28 mouse cellular contexts compared by ENCODE assay signal in the genomic region with DNA sequence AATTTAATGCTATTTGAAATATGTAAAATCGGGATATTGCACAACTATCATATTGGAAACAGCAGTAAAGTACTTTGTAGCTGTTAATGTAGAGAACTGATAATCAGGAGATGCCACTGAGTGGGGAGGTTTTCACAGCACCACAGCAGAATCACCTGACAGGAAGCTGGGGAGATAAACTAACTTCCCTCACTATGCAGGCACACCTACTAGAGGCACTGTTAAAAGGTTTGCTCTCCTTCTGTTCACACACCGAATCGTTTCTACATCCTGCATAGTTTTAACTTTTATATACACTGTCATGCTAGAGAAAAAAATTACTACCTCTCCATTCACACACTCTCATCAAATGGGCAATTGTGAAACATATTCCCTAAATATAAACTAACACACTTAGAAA. TPM values are rescaled to one million over a fixed set of nuclear protein-coding genes. Genes with fewer than 3 reads are reported as not detected.
DNase-seq lines count a peak whose midpoint lies in the region; ATAC-seq and TF ChIP-seq lines count a peak whose summit lies in the region.
"Had no signal": no experiment of that assay in that cellular context is flagged by ENCODE, and none has a peak within 500 bp of the region (broad histone marks: within the 10 kb centered on the region; RNA-seq: fewer than 3 reads in every experiment).

No protein-coding gene starts in this region.

- no peak overlapping the region for H3K27ac ChIP-seq in hindbrain, postnatal 0 days
- H3K27ac ChIP-seq: embryonic facial prominence, embryonic 13.5 days; forebrain, embryonic 12.5 days; heart, embryonic 15.5 days; hindbrain, embryonic 13.5 days; intestine, embryonic 15.5 days; limb, embryonic 12.5 days; midbrain, embryonic 13.5 days; neural tube, embryonic 12.5 days had no signal

- H3K27me3 ChIP-seq in G1E (ENCODE audit: insufficient read depth, low read length) = no peaks in the 10 kb centered on the region
- no peaks in the 10 kb centered on the region for H3K27me3 ChIP-seq in hindbrain, postnatal 0 days (ENCODE audit: insufficient read depth, low read length)
- H3K27me3 ChIP-seq: embryonic facial prominence, embryonic 13.5 days; forebrain, embryonic 12.5 days; heart, embryonic 15.5 days; hindbrain, embryonic 13.5 days; intestine, embryonic 15.5 days; limb, embryonic 12.5 days; midbrain, embryonic 13.5 days; neural tube, embryonic 12.5 days had no signal

- H3K4me2 ChIP-seq in hindbrain, postnatal 0 days (ENCODE audit: low read depth, low read length) = no peak overlapping the region
- H3K4me2 ChIP-seq: embryonic facial prominence, embryonic 13.5 days; forebrain, embryonic 12.5 days; heart, embryonic 15.5 days; hindbrain, embryonic 13.5 days; intestine, embryonic 15.5 days; limb, embryonic 12.5 days; midbrain, embryonic 13.5 days; neural tube, embryonic 12.5 days had no signal

- peaks cover 7% of the 10 kb centered on the region for H3K4me1 ChIP-seq in G1E (ENCODE audit: insufficient read depth, low read depth, low read length)
- no peaks in the 10 kb centered on the region for H3K4me1 ChIP-seq in hindbrain, postnatal 0 days (ENCODE audit: insufficient read depth, low read length)
- H3K4me1 ChIP-seq: forebrain, embryonic 12.5 days; heart, embryonic 15.5 days; hindbrain, embryonic 13.5 days; intestine, embryonic 15.5 days; limb, embryonic 12.5 days; midbrain, embryonic 13.5 days; neural tube, embryonic 12.5 days had no signal

- no peak for TF ChIP-seq CTCF in G1E (IDR thresholded peaks at IDR 0.05; ENCODE audit: low read depth, low read length)
- no peak for TF ChIP-seq CTCF in hindbrain, postnatal 0 days (IDR thresholded peaks at IDR 0.05; ENCODE audit: low read depth)

- 92% methylated on average over 3 of the region's 3 CpGs for WGBS in hindbrain, postnatal 0 days

- no peaks in the 10 kb centered on the region for H3K9me3 ChIP-seq in G1E (replicated peaks)
- H3K9me3 ChIP-seq in hindbrain, postnatal 0 days (ENCODE audit: low read length) = no peaks in the 10 kb centered on the region
- H3K9me3 ChIP-seq: embryonic facial prominence, embryonic 13.5 days; forebrain, embryonic 12.5 days; heart, embryonic 15.5 days; hindbrain, embryonic 13.5 days; intestine, embryonic 15.5 days; limb, embryonic 12.5 days; midbrain, embryonic 13.5 days; neural tube, embryonic 12.5 days had no signal

- peak; percentile 32 for DNase-seq in CD4-positive helper T cell, adult 2 months (ENCODE audit: low read depth, low spot score)
- DNase-seq in G1E (ENCODE audit: low spot score) = peak; percentile 8
- no peak for DNase-seq in hindbrain, postnatal 0 days (ENCODE audit: low spot score)
- no peak for DNase-seq in adrenal gland, postnatal 4 days (ENCODE audit: low spot score in 2 of 2)
- DNase-seq in kidney, postnatal 14 days = no peak
- DNase-seq: adrenal gland, postnatal 10 days; cerebellum, adult 9-11 months; heart, postnatal 36 days; kidney, adult 9 months; kidney, postnatal 4 days; lung, postnatal 10 days; right cerebral cortex, postnatal 25 days; spleen, adult 18-20 months; thymus, postnatal 25 days had no signal

- ATAC-seq in G1E (ENCODE audit: extremely low read depth, insufficient number of reproducible peaks, low FRiP score, poor library complexity, severe bottlenecking) = peak; percentile 76
- ATAC-seq in common myeloid progenitor, adult 5-6 weeks (replicated peaks; ENCODE audit: low read depth, poor library complexity, severe bottlenecking) = peak; percentile 69
- peak; percentile 98 for ATAC-seq in megakaryocyte progenitor cell, adult 5-6 weeks (replicated peaks; ENCODE audit: poor library complexity)
- ATAC-seq in hindbrain, postnatal 0 days = no peak
- ATAC-seq: intestine, embryonic 15.5 days; midbrain, embryonic 13.5 days had no signal

- H3K4me3 ChIP-seq in G1E (ENCODE audit: low read depth, low read length) = no peak overlapping the region
- no peak overlapping the region for H3K4me3 ChIP-seq in hindbrain, postnatal 0 days (ENCODE audit: low read length)
- H3K4me3 ChIP-seq: embryonic facial prominence, embryonic 13.5 days; erythroblast, embryonic 14.5 days; forebrain, embryonic 12.5 days; heart, embryonic 15.5 days; hindbrain, embryonic 13.5 days; intestine, embryonic 15.5 days; limb, embryonic 12.5 days; midbrain, embryonic 13.5 days; neural tube, embryonic 12.5 days had no signal

- H3K9ac ChIP-seq in hindbrain, postnatal 0 days (replicated peaks; ENCODE audit: low read length) = no peak overlapping the region
- H3K9ac ChIP-seq: embryonic facial prominence, embryonic 13.5 days; forebrain, embryonic 12.5 days; heart, embryonic 15.5 days; hindbrain, embryonic 13.5 days; intestine, embryonic 15.5 days; limb, embryonic 12.5 days; midbrain, embryonic 13.5 days; neural tube, embryonic 12.5 days had no signal

- peaks cover 70% of the 10 kb centered on the region for H3K36me3 ChIP-seq in G1E (replicated peaks)
- no peaks in the 10 kb centered on the region for H3K36me3 ChIP-seq in hindbrain, postnatal 0 days (ENCODE audit: insufficient read depth, low read length)
- H3K36me3 ChIP-seq: forebrain, embryonic 12.5 days; heart, embryonic 15.5 days; intestine, embryonic 15.5 days; neural tube, embryonic 12.5 days had no signal

RNA-seq across cellular contexts. Expression of a gene that starts 21.2 kb away (rescaled TPM):
- total RNA-seq in G1E (2014; fragmentation: Nextera tagmentation) = 16.5 and 30.3 TPM in 2 replicates
- 38.3 and 45.9 TPM in 2 replicates for total RNA-seq in G1E (2017)
- polyA plus RNA-seq in G1E (2012) = 14.7 and 15.6 TPM in 2 replicates
- 15.3 and 35.2 TPM in 2 replicates for total RNA-seq in common myeloid progenitor, adult 5-6 weeks (2017)
- total RNA-seq in megakaryocyte progenitor cell, adult 5-6 weeks (2015) = 44.3 and 56.4 TPM in 2 replicates
- 24.8 and 29.7 TPM in 2 replicates for total RNA-seq in megakaryocyte progenitor cell, adult 5-6 weeks (2017)
- 30.6 and 40.6 TPM in 2 replicates for total RNA-seq in hindbrain, postnatal 0 days (2014; rRNA removed)
- polyA plus RNA-seq in hindbrain, postnatal 0 days (2015; fragmentation: Nextera tagmentation; extraction: Ambion mirVana) = 39.7 and 44.6 TPM in 2 replicates
- 10 to 100 TPM; 40.6 to 41.3 TPM for total RNA-seq in adrenal gland, postnatal 4 days (2021)

RNA-seq across cellular contexts. Expression of a gene that starts 35.0 kb away (rescaled TPM):
- total RNA-seq in G1E (2014; fragmentation: Nextera tagmentation) = not detected in 2 replicates
- 0.22 TPM in 1 of 2 replicates, not detected in the other for total RNA-seq in G1E (2017)
- polyA plus RNA-seq in G1E (2012) = 0.03 TPM in 1 of 2 replicates, not detected in the other
- total RNA-seq in common myeloid progenitor, adult 5-6 weeks (2017) = 5.8 and 7.0 TPM in 2 replicates
- 0.22 and 1.1 TPM in 2 replicates for total RNA-seq in megakaryocyte progenitor cell, adult 5-6 weeks (2015)
- 0.68 TPM in 1 of 2 replicates, not detected in the other for total RNA-seq in megakaryocyte progenitor cell, adult 5-6 weeks (2017)
- 4.3 and 4.5 TPM in 2 replicates for total RNA-seq in hindbrain, postnatal 0 days (2014; rRNA removed)
- 2.9 and 3.5 TPM in 2 replicates for polyA plus RNA-seq in hindbrain, postnatal 0 days (2015; fragmentation: Nextera tagmentation; extraction: Ambion mirVana)
- total RNA-seq in adrenal gland, postnatal 4 days (2021) = 10 to 100 TPM; 21.2 to 21.6 TPM
- total RNA-seq: heart, adult 8-10 months; heart, postnatal 36 days had no signal
- polyA plus RNA-seq: C2C12; testis, adult 2 months had no signal

RNA-seq across cellular contexts. Expression of a gene that starts 48.0 kb away (rescaled TPM):
- total RNA-seq in G1E (2014; fragmentation: Nextera tagmentation) = 0.24 and 1.3 TPM in 2 replicates
- 1.3 and 1.4 TPM in 2 replicates for total RNA-seq in G1E (2017)
- polyA plus RNA-seq in G1E (2012) = 0.13 and 0.18 TPM in 2 replicates
- 19.0 and 22.0 TPM in 2 replicates for total RNA-seq in common myeloid progenitor, adult 5-6 weeks (2017)
- total RNA-seq in megakaryocyte progenitor cell, adult 5-6 weeks (2015) = 15.4 and 16.5 TPM in 2 replicates
- total RNA-seq in megakaryocyte progenitor cell, adult 5-6 weeks (2017) = 16.0 and 17.9 TPM in 2 replicates
- total RNA-seq in hindbrain, postnatal 0 days (2014; rRNA removed) = 4.6 and 5.5 TPM in 2 replicates
- polyA plus RNA-seq in hindbrain, postnatal 0 days (2015; fragmentation: Nextera tagmentation; extraction: Ambion mirVana) = 0.91 and 1.4 TPM in 2 replicates
- total RNA-seq in adrenal gland, postnatal 4 days (2021) = 10 to 100 TPM; 24.0 to 29.3 TPM
- polyA plus RNA-seq: erythroblast, embryonic 14.5 days had no signal

Comparison
In these comparisons a context has a peak if more than half of its experiments do, and no peak if none do; other contexts are left out.
1. DNase-seq: peak in CD4-positive helper T cell, adult 2 months (single experiment) and G1E (single experiment); none in hindbrain, postnatal 0 days (single experiment), adrenal gland, postnatal 4 days (0 of 2) and kidney, postnatal 14 days (single experiment).